Comparison of ENCODE assay signal across 8 mouse cellular contexts in the genomic region with DNA sequence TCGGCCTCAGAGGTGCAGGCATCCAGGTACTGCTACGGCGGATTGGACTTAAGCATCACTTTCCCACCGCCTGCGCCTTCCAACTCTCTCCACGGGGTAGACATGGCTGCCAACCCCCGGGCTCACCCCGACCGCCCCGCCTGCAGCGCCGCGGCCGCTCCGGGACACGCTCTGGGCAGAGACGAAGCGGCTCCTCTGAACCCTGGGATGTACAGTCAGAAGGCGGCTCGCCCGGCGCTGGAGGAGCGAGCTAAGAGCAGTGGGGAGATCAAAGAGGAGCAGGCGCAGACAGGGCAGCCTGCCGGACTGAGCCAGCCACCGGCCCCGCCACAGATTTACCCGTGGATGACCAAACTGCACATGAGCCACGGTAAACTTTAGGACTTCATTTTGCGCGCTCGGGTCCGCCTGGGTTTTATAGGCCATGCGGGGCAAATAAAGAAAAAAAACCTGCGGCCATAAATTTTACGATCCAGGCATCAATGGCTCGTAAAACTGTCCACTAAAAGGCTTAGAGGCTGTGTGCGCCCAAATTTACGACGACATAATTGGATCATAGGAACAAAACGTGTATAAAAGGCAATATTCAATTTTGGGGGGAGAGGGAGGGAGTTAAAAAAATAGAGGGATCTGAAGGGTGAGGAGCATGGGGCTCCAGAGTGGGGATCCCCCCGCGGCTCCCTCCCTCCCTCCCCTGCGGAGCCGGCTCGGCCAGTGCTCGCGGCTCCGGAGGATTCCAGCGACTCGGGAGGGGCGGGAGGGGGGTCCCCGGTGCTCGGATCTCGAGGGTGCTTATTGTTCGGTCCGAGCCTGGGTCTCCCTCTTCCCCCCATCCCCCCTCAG. TPM values are rescaled to one million over a fixed set of nuclear protein-coding genes. Genes with fewer than 3 reads are reported as not detected.
DNase-seq lines count a peak whose midpoint lies in the region; ATAC-seq and TF ChIP-seq lines count a peak whose summit lies in the region.

No protein-coding gene starts in this region.

- under 1% methylated on average over 55 of the region's 57 CpGs for WGBS in lung, embryonic 14.5 days
- WGBS in embryonic facial prominence, embryonic 12.5 days: 1% methylated on average over 43 of the region's 57 CpGs
- under 1% methylated on average over 57 of the region's 57 CpGs for whole genome bisulfite sequencing in midbrain, embryonic 15.5 days

- ATAC-seq in lung, embryonic 14.5 days (ENCODE audit: insufficient read depth): peak; percentile 61
- peak; percentile 44; the same call in 1 of the 2 replicates for ATAC-seq in embryonic facial prominence, embryonic 12.5 days (ENCODE audit: insufficient number of reproducible peaks, insufficient read depth, low FRiP score, low TSS enrichment)
- peak; percentile 56; the same call in 1 of the 2 replicates for ATAC-seq in midbrain, embryonic 15.5 days (replicated peaks)
- ATAC-seq in megakaryocyte-erythroid progenitor cell, adult 5-6 weeks (replicated peaks; ENCODE audit: low FRiP score, low TSS enrichment, poor library complexity, severe bottlenecking): no peak

- H3K9me3 ChIP-seq in lung, embryonic 14.5 days (ENCODE audit: low read depth, low read length): no peaks in the 10 kb centered on the region
- H3K9me3 ChIP-seq in embryonic facial prominence, embryonic 12.5 days: no peaks in the 10 kb centered on the region
- H3K9me3 ChIP-seq in midbrain, embryonic 15.5 days: no peaks in the 10 kb centered on the region

- H3K9ac ChIP-seq in lung, embryonic 14.5 days: peak overlapping the region; percentile 36
- no peak overlapping the region for H3K9ac ChIP-seq in embryonic facial prominence, embryonic 12.5 days
- H3K9ac ChIP-seq in midbrain, embryonic 15.5 days: no peak overlapping the region

- no peak for TF ChIP-seq CTCF in lung, embryonic 14.5 days (IDR thresholded peaks at IDR 0.05; ENCODE audit: low read depth)

- peak; percentile 57 for DNase-seq in lung, embryonic 14.5 days
- no peak for DNase-seq in lung, postnatal 25 days (ENCODE audit: low spot score)
- DNase-seq in kidney, adult 11 months: peak; percentile 41
- DNase-seq in cerebellum, postnatal 36 days: no peak
- no peak for DNase-seq in left cerebral cortex, adult 9 months (ENCODE audit: low spot score in 2 of 2)

- peak overlapping the region; percentile 62 for H3K4me2 ChIP-seq in lung, embryonic 14.5 days
- peak overlapping the region; percentile 19; the same call in 1 of the 2 replicates for H3K4me2 ChIP-seq in embryonic facial prominence, embryonic 12.5 days (replicated peaks)
- peak overlapping the region; percentile 29 for H3K4me2 ChIP-seq in midbrain, embryonic 15.5 days

- peak overlapping the region; percentile 10; the same call in 1 of the 2 replicates for H3K27ac ChIP-seq in lung, embryonic 14.5 days (ENCODE audit: low read depth)
- no peak overlapping the region for H3K27ac ChIP-seq in embryonic facial prominence, embryonic 12.5 days
- no peak overlapping the region for H3K27ac ChIP-seq in midbrain, embryonic 15.5 days

- peak overlapping the region; percentile 32 for H3K4me3 ChIP-seq in lung, embryonic 14.5 days (ENCODE audit: low read depth, low read length)
- H3K4me3 ChIP-seq in embryonic facial prominence, embryonic 12.5 days: 0 out of 2 replicates have a peak overlapping the region, but pooled peaks have one; percentile 9
- peak overlapping the region; percentile 16 for H3K4me3 ChIP-seq in midbrain, embryonic 15.5 days

- no peaks in the 10 kb centered on the region for H3K36me3 ChIP-seq in lung, embryonic 14.5 days (ENCODE audit: insufficient read depth)
- no peaks in the 10 kb centered on the region for H3K36me3 ChIP-seq in embryonic facial prominence, embryonic 12.5 days
- H3K36me3 ChIP-seq in midbrain, embryonic 15.5 days (replicated peaks): no peaks in the 10 kb centered on the region

- no peaks in the 10 kb centered on the region for H3K4me1 ChIP-seq in lung, embryonic 14.5 days (ENCODE audit: insufficient read depth)
- H3K4me1 ChIP-seq in embryonic facial prominence, embryonic 12.5 days: no peaks in the 10 kb centered on the region
- peaks cover 7% of the 10 kb centered on the region; the same call in 1 of the 2 replicates for H3K4me1 ChIP-seq in midbrain, embryonic 15.5 days

- peaks cover 97% of the 10 kb centered on the region for H3K27me3 ChIP-seq in lung, embryonic 14.5 days (ENCODE audit: insufficient read depth, low read length)
- H3K27me3 ChIP-seq in embryonic facial prominence, embryonic 12.5 days: peaks cover 98% of the 10 kb centered on the region
- H3K27me3 ChIP-seq in midbrain, embryonic 15.5 days (replicated peaks): peaks cover 98% of the 10 kb centered on the region

RNA-seq across cellular contexts. Expression of gene Hoxc4, which starts 4.3 kb away (rescaled TPM):
- 1.5 and 2.1 TPM in 2 replicates for polyA plus RNA-seq in lung, embryonic 14.5 days (2014; fragmentation: Nextera tagmentation; extraction: Ambion mirVana)
- 0.92 and 1.2 TPM in 2 replicates for polyA plus RNA-seq in embryonic facial prominence, embryonic 12.5 days (2016; fragmentation: Nextera tagmentation; extraction: Ambion mirVana)
- 0.08 TPM in 1 of 2 replicates, not detected in the other for polyA plus RNA-seq in midbrain, embryonic 15.5 days (2015; fragmentation: Nextera tagmentation; extraction: Ambion mirVana)
- not detected in 2 replicates for total RNA-seq in megakaryocyte-erythroid progenitor cell, adult 5-6 weeks (2014; fragmentation: Nextera tagmentation)
- total RNA-seq in megakaryocyte-erythroid progenitor cell, adult 5-6 weeks (2017): not detected in 2 replicates

RNA-seq across cellular contexts. Expression of gene Hoxc6, which starts 16.3 kb away (rescaled TPM):
- polyA plus RNA-seq in lung, embryonic 14.5 days (2014; fragmentation: Nextera tagmentation; extraction: Ambion mirVana): not detected in 2 replicates
- polyA plus RNA-seq in embryonic facial prominence, embryonic 12.5 days (2016; fragmentation: Nextera tagmentation; extraction: Ambion mirVana): not detected in 2 replicates
- polyA plus RNA-seq in midbrain, embryonic 15.5 days (2015; fragmentation: Nextera tagmentation; extraction: Ambion mirVana): not detected in 2 replicates
- total RNA-seq in megakaryocyte-erythroid progenitor cell, adult 5-6 weeks (2014; fragmentation: Nextera tagmentation): not detected in 2 replicates
- not detected in 2 replicates for total RNA-seq in megakaryocyte-erythroid progenitor cell, adult 5-6 weeks (2017)

RNA-seq across cellular contexts. Expression of gene Hoxc8, which starts 24.0 kb away (rescaled TPM):
- not detected in 2 replicates for polyA plus RNA-seq in lung, embryonic 14.5 days (2014; fragmentation: Nextera tagmentation; extraction: Ambion mirVana)
- not detected in 2 replicates for polyA plus RNA-seq in embryonic facial prominence, embryonic 12.5 days (2016; fragmentation: Nextera tagmentation; extraction: Ambion mirVana)
- polyA plus RNA-seq in midbrain, embryonic 15.5 days (2015; fragmentation: Nextera tagmentation; extraction: Ambion mirVana): not detected in 2 replicates
- not detected in 2 replicates for total RNA-seq in megakaryocyte-erythroid progenitor cell, adult 5-6 weeks (2014; fragmentation: Nextera tagmentation)
- not detected in 2 replicates for total RNA-seq in megakaryocyte-erythroid progenitor cell, adult 5-6 weeks (2017)

RNA-seq across cellular contexts. Expression of gene Hoxc9, which starts 38.1 kb away (rescaled TPM):
- not detected in 2 replicates for polyA plus RNA-seq in lung, embryonic 14.5 days (2014; fragmentation: Nextera tagmentation; extraction: Ambion mirVana)
- not detected in 2 replicates for polyA plus RNA-seq in embryonic facial prominence, embryonic 12.5 days (2016; fragmentation: Nextera tagmentation; extraction: Ambion mirVana)
- polyA plus RNA-seq in midbrain, embryonic 15.5 days (2015; fragmentation: Nextera tagmentation; extraction: Ambion mirVana): not detected in 2 replicates
- total RNA-seq in megakaryocyte-erythroid progenitor cell, adult 5-6 weeks (2014; fragmentation: Nextera tagmentation): not detected in 2 replicates
- total RNA-seq in megakaryocyte-erythroid progenitor cell, adult 5-6 weeks (2017): not detected in 2 replicates

RNA-seq across cellular contexts. Expression of gene Hoxc5, which starts 47.1 kb away (rescaled TPM):
- 0.62 and 0.74 TPM in 2 replicates for polyA plus RNA-seq in lung, embryonic 14.5 days (2014; fragmentation: Nextera tagmentation; extraction: Ambion mirVana)
- polyA plus RNA-seq in embryonic facial prominence, embryonic 12.5 days (2016; fragmentation: Nextera tagmentation; extraction: Ambion mirVana): 1.2 and 2.4 TPM in 2 replicates
- polyA plus RNA-seq in midbrain, embryonic 15.5 days (2015; fragmentation: Nextera tagmentation; extraction: Ambion mirVana): 0.09 TPM in 1 of 2 replicates, not detected in the other
- not detected in 2 replicates for total RNA-seq in megakaryocyte-erythroid progenitor cell, adult 5-6 weeks (2014; fragmentation: Nextera tagmentation)
- total RNA-seq in megakaryocyte-erythroid progenitor cell, adult 5-6 weeks (2017): not detected in 2 replicates

Comparison
In these comparisons a context has a peak if more than half of its experiments do, and no peak if none do; other contexts are left out.
1. DNase-seq: peak in lung, embryonic 14.5 days (single experiment) and kidney, adult 11 months (single experiment); none in lung, postnatal 25 days (single experiment), cerebellum, postnatal 36 days (0 of 2) and left cerebral cortex, adult 9 months (0 of 2).
2. Peak in every context shown above with its lines, with median percentiles within 50 percentile points of each other: H3K4me2 ChIP-seq and H3K4me3 ChIP-seq.